Mouse (Mus musculus) mesoderm, embryonic 11.5 days (tissue): Measurements from ENCODE around the gene Arl16.
A peak's percentile ranks its signal among the peaks of the same experiment; 100 is the strongest.

Source experiments
- DNase-seq: peaks from one replicate; pipeline ENCODE4 v3.0.0-alpha.2; 2012; ENCODE audit warnings: low read depth, low spot score

The Arl16 gene

DNA sequence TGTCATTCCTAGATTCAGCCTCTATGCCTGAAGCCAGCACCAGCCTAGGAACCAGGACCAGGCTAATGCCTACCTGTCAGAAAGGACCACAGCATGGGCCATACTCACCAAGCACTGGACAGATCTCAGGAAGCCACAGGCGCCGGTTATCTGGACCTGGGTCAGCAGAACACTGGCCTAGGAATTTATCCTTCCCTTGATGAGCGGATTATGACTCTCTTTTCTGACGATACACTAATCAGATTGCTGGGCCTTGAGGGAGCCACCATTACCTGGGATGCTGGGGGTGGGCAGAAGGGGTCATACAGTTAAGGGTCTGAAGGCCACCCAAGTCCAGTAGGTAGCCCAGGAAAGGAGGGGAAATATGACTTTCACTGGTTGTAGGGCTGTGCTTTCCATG, 14.1 kb downstream of the Arl16 start, which contains the start of gene Pde6g:
Gene Pde6g (minus strand): TSS at position 195 of the 400 bp plus-strand sequence.
- DNase-seq: no peak

DNA sequence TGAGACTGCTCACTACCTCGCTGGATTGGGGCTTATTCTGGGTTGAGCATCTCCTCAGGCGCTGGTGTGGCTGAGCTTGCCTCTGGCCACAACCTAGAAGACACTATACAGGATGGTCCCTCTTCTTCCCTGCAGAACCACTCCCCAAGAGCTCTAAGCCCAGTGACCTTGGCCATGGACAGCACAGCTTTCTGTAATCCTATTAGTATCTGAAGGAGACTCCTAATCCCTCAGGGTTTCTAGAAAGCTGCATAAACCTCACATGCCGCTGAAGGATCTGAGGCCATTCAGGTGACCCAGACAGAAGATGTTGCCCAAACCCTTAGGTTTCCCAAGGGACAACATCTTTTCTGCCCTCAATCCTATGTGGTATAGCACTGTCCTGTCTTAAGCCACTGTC, 15.2 kb downstream of the Arl16 start:
- no peak for DNase-seq

DNA sequence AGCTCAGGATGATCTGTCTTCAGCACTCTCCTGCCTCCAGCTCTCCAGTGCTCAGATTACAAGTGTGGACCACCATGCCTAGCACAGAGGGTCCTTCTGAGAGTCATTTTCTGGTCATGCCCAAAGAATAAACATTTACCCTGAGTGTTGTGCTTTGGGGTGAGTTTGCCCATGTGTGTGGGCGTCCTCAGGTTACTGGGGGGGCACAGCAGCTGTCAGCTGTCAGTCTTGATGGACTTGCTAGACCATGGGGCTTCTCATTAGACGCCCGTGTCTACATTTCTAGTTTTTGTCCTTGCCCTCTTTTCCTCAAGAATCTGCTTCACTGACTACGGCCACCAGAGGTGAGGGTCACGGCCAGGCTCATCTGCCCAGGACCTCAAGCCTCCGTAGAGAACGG, 20.2 kb downstream of the Arl16 start:
- no peak for DNase-seq

DNA sequence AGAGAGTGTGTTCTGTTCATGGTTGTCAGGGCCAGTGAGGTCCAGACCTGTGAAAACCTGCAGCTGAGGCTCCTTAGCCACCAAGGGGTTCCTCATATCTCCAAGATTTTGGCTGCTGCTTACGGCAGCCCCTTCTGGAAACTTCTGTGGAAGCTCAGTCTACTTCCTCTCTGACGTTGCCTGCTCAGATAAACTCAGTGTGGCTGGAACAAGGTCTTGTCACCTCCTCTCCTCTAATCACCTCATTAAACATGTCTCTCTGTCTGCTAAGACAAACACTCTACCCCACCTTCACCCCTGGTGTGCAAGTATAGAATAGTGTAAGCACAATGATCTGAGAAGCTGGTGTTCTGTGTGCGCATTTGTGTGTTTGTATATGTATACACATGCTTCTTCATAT, 21.9 kb downstream of the Arl16 start:
- DNase-seq: no peak

DNA sequence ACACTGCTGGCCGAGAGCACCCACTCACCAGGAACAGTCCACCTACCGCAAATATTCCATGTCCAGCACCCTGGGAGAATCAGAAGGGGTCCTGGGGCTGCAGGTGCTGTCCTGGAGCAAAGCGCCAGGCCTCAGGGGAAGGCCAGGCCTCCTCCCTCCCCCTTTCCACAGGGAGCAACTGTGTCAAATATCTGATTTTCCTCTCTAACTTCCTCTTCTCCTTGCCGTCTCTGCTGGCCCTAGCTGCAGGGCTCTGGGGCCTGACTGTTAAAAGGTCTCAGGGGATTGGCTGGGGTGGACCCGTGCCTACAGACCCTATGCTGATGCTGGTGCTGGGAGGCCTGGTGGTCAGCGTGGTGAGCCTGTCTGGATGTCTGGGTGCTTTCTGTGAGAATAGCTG, 23.3 kb downstream of the Arl16 start:
- no peak for DNase-seq

DNA sequence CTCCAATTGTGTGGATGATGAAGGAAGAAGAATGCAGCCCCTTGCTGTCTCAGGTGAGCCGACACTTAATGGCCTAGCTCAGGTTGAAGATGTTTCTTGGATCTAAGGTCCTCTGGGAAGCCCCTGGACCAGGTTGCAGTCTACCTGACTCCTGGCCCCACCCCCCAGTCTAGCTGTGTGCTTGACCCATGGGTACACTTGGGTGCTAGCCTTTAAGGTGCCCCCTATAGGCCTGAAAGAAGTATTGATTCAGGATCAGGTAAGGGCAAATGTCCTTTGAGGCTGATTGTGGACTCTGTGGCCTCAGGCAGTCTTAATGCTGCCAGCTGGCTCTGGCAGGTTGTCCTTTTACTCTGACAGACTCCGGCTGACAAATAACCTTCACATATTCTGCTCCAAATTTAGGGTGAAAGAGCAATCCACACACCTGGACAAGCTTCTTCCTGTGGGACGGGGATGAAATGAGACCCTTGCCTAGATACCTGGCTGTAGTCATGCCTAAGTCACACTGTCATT, 24.6 kb downstream of the Arl16 start:
- DNase-seq: no peak

DNA sequence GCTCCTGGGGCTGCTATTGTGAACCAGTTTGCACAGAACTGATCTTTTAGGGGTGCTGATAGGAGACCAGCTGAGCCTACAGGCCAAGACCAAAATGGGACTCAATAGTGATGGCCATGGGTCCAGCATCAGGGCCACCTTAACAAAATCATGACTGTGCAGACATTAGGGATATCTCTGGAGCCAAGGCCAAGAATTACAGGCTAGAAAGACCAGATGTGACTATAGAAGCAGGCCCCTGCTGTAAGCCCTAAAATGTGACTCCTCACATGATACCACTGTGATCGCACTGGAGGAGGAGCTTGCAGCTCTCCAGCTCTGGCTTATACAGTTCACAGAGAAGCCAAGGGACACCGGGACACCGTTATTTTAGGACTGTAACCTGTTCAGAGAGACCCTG, 25.1 kb downstream of the Arl16 start, which contains the start of gene Tspan10:
Gene Tspan10 (plus strand): TSS at position 301 of the 400 bp plus-strand sequence.
- DNase-seq: no peak

DNA sequence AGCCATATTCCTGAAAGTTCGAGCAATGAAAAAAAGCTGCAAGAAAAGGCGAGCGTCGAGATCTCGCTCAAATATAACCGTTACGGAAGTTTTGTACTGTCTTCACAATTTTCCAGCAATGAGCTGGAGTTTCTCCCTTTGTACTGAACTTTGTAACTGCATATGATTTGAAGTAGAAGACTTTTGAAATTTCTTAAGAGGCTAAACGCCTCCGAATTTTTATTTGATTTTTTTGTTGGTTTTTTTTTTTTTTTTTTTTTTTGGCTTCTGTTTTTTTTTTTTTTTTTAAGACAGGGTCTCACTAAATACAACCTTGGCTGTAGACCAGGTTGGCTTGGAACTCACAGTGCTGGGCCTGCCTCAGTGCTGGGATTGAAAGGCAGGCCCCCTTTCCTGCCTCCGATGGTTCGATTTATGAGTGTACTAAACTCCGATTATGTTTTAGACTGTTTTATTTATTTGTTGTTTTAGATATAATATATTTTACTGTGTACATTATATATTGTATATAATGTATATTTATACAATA, 29.5 kb downstream of the Arl16 start:
- no peak for DNase-seq

DNA sequence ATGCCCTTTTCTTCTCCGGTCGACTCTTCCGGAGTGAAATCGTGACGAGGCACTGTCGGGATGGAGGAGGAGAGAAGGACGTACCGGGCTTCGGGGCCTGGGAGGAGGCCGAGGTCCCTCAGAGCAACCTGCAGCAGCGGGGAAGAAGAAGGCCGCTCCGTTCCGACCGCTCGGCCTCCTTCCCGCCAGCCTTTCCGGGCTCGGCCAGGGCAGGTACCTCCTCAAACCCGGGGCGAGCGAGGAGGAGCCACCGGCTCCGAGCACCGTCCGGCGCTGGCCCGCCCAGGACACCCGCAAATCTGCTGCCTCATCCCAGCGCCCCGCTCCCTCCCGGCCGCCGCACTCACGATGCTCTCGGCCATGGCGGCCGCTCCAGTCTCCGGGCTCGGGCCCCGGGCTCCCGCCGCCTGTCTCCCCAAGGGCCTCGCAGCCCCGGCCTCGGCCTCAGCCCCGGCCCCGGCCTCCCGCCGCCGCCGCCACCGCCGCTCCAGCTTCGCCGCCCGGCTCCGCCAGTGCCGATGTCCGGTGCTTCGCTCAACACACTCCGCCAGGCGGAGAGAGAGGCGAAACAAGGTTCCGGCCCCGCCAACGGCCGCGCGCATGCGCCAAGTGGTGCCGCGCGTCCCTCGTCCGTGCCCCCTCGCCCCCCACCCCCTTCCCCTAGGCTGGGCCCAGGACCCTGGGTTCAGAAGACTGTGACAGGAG, 30.1 kb downstream of the Arl16 start, which contains the start of gene Nploc4:
Gene Nploc4 (minus strand): TSS at position 557 of the 705 bp plus-strand sequence.
- peak; percentile 94 for DNase-seq

DNA sequence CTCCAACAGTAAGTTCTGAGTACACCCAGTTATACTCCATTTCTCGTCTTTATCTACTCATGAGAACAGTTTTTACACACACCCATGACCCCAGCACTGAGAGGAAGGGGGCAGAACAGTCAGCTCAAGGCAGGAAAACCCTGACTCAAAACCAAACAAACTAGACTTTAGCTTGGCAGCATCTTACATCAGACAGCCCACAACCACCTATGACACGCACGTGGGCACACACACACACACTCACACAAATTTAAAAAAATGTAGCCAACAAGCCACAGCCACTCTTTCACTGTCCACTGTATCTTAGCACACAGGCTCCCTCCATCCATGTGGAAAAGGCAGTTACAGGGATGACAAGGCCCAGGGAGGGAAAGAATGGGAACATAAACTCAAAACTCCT, 40.7 kb downstream of the Arl16 start:
- DNase-seq: no peak

DNA sequence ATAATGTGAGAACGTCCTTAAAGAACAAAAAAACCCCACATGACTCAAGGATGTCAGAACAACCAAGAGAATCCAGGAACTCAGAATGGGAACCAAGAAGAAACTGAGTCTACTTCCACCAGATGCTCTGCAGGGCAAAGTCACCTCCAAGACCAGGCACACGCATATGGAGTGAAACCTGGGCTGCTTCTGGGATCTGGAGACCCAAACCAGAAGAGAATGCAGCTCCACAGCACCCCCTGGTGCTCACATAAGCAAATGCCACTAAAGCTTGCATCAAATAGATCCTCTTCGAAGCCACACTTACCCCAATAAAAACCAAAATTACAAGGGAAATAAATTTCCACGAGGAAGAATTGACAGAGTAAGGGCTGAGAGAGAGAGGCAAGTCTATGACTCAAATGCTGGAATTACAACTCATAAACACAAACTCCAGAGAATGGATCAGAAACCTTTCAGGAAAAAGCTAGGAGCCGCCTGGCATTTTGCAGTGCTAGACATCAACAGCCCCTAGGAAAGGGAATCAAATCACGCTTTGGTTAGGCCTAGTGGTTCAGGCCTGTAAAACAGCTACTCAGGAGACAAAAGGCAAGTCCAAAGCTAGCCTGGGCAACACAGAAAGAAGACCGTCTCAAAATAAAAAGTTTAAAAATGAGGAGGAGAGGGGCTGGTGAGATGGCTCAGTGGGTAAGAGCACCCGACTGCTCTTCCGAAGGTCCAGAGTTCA, 43.7 kb downstream of the Arl16 start:
- peak; percentile 86 for DNase-seq

DNA sequence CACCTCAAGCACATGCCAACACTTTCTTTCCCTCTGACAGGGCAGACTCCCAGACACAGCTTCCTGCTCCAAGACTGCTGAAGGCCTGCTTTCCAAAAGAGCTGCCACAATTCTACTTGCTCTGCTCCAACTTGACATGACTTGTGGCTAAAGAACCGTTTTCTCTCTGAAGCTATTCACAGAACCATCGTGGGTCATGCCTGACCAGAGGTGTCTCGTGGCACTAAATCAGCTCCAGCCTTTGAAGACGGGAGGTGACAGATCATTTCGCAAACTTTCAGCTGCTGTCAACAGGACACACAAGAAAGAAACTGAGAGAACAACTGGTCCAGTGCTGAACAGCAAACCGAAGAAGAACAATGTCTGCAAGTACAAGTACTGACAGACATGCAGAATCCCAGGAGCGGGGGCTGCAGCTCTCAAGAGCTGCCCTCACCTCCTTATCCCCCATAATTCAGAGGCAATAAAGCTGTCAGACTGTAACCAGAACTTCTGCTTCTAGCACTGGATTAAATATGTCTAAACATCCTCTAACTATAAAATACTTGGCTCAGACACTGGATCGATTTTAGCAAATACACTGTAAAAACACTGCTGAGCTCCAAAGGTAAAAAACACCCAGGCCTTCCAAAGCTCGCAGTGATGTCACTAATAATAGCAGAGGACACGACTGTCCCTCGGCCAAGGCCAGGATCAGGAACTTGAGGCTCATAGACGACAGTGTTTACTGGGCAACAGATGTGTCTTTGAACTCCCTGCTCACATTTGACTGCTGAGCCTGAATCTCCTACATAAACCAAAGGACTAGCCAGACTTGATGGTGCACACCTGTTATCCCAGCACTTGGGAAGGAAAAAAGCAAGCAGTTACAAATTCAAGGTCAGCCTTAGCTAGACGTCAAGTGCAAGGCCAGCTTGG, 44.5 kb downstream of the Arl16 start:
- DNase-seq: peak; percentile 39

DNA sequence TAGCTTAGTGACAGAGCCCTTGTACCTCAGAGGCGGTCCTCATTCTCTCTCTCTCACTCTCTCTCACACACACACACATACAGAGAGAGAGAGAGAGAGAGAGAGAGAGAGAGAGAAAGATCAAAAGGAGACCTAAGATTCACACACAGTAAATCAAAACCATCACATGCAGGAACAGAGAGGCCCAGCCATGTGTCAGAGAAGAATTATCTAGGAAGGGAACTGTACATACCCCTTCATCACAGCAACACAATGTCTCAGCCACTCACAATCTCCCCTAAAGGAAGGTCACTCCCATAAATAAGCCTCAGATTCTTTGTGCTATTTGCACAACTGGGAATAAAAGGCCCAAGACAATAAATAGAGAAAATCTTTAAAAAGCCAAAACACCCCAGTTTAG, 48.8 kb downstream of the Arl16 start:
- no peak for DNase-seq

DNA sequence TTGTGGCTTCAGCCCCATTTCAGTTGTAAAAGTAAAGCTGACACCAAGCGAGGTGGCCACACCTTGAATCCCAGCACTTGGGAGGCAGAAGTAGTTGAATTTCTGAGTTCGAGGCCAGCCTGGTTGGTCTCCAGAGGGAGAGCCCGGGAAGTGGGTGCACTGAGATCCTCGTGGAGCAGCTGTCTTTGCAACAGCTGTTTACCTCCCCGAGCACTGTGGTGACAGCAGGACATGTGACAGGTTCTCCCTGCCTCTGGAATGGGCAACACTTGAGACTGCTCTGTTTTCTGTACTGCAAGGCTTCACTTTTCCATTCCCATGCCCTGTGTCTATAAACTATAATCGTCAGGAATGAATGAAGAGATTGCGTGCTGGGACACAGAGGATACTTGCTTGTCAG, 49.6 kb downstream of the Arl16 start:
- no peak for DNase-seq
